Mouse (Mus musculus) frontal cortex, adult 2 months (tissue): ENCODE measurements around the gene Lce1c. TPM values are rescaled to one million over a fixed set of nuclear protein-coding genes. Genes with fewer than 3 reads are reported as not detected.

Experiments used
- DNase-seq, 2 experiments: peaks; one replicate each; pipeline ENCODE4 v3.0.0; 2022; ENCODE audit warnings: low spot score in 1 of 2; ENCODE audit errors: extremely low spot score in 1 of 2
- polyA plus RNA-seq: library from polyadenylated mRNA; depleted of rRNA; stranded (reverse); fragments of >200 nt; gene quantifications from 2 replicates; pipeline ENCODE4 v1.2.3, GENCODE M21; 2012; rRNA removed

The Lce1c gene
- not detected in 2 replicates for polyA plus RNA-seq

DNA sequence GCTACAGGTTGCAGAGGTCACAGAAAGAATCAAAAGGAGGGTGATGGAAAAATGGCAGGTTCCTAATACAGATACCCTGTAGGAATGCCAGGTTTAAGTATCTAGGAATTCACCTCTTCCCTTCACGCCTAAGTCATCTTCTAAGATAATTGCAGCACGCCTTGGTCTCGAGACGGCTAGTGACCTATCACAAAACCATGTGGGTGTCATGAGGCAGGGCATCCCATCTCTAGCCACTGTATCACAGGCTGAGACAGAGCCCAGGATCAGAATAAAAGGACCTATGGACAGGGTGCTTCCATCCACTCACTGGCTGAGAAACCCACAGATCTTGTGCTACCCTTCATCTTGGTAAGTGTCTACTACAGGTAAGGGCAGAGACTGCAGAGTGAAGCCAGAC is at the start of gene Lce1c:
Gene Lce1c (plus strand): TSS at position 301 of the 400 bp plus-strand sequence.
- no peak for DNase-seq

DNA sequence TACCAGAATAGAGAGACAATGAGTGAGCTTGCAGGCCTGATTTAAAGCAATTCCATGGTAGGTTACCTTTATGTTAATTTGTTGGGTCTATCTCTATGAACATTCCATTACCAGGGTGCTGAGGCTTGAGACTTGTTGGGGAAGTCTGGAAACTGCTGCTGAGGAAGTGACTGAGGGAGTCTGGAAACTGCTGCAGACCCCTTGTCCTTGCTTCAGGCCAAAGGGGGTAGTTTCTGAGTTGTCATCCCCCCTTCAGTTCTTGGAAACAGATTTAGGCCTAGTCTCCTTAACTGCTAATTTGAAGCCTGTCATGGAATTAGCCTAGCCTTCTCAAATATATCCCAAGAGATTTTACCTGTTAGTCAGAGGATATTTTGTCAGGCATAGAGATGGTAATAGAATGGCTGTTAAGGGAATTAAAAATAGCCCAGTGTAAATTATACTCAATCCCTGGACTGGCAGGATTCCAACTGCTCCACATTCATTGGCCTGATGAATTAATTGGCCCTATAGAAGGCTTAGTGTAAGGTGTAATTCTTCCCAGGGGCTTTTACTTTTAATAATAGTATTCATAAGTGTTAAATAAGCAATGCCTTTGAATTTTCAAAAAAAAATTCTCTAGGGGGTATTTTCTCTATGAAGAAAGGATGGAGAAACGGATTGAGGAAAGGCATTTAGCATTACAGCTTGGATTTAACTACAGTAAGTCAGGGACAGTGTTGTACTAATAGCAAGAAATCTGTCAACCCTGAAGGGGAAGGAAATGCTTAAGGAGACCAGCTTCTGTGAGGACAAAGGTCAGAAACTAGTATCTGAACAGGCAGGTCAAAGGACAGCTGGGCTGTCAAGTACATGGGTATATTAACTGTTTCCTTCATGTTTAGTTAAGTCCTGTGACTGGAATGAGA is 41.0 kb upstream of the Lce1c start:
- no peak for DNase-seq

DNA sequence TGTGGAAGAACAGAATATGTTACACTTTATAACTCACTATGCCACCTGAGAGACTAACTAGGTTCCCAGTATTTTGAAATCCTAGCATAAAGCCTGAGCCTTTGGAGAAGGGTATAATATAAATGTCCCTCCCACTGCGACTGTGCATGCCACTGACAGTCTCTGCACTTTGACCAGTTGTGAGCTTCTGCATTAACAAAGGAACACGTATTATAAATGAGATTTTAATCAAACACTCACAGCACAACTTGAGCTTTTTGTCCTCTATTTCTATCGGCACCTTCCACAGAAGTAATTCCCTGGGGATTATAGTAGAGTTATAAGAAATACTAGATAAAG is 40.4 kb upstream of the Lce1c start:
- no peak for DNase-seq

DNA sequence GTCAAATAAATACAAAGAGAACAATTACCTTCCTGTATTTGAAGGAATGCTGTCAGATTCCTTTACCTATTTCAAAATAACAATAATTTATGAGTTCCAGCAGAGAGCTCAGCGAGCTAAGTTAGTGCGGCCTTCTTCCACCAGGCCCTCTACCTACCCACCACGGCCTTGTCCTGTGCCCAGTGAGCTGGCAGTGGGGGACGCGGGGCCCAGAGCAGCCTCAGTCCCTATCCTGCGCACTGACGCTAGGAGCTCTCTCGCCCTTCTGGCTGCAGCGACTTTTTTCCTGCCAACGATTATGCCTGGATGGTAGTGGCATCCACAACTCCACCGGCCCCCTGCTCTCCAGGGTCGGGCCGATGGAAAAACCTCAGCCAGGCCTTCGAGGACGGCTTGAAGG is 39.2 kb upstream of the Lce1c start:
- no peak for DNase-seq

GRCm38 (mm10) chr3:92648207-92648606 is 30.8 kb upstream of the Lce1c start, which contains the start of gene Lce1a1:
TSS of gene Lce1a1 (minus strand) at chr3:92648307.
- no peak for DNase-seq

- DNase-seq = no peak
These were observed 22.2 kb upstream of the Lce1c start, which contains the start of gene Lce1b for GRCm38 (mm10) chr3:92656826-92657225. TSS of gene Lce1b (minus strand) at chr3:92656926.

- no peak for DNase-seq
These were observed 8.8 kb upstream of the Lce1c start, which contains the start of gene Lce1a2 for GRCm38 (mm10) chr3:92670215-92670614. TSS of gene Lce1a2 (minus strand) at chr3:92670315.

- no peak for DNase-seq
These were observed 8.1 kb downstream of the Lce1c start, which contains the start of gene Lce1d for GRCm38 (mm10) chr3:92687110-92687509. TSS of gene Lce1d (minus strand) at chr3:92687210.

DNA sequence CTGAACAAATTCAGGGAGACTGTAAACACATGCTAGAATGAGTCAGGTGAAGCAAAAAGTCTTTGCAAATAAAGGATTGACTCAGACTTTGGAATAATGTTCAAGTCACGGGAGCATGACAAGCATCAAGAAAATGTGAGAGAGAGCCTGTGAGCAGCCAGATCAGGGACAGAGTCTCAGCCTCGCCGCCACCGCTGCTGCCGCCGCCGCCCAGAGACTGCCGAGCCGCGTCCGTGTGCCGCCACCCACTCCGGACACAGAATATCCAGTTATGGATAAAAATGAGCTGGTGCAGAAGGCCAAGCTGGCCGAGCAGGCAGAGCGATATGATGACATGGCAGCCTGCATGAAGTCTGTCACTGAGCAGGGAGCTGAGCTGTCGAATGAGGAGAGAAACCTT is 10.1 kb downstream of the Lce1c start:
- DNase-seq = peak in 1 of 2 experiments; percentile 2

GRCm38 (mm10) chr3:92691688-92692087 is 12.6 kb downstream of the Lce1c start:
- no peak for DNase-seq

DNA sequence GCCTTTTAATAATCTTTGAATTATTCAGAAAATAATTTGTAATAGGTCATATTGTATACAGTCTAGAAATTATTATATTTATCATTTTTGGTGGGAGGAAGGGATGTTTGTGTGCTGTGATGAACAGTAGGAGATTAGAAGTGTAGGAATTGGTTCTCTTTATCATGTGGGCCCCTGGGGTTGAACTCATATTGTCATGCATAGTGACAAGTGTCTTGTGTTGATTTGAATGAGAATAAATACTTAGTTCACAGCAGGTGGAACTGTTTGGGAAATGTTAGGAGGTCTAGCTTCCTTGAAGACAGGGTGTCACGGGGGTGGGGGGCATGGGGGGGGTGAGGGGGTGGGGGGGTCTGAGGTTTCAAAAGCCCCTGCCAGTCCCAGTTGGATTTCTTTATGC is 15.6 kb downstream of the Lce1c start:
- no peak for DNase-seq

DNA sequence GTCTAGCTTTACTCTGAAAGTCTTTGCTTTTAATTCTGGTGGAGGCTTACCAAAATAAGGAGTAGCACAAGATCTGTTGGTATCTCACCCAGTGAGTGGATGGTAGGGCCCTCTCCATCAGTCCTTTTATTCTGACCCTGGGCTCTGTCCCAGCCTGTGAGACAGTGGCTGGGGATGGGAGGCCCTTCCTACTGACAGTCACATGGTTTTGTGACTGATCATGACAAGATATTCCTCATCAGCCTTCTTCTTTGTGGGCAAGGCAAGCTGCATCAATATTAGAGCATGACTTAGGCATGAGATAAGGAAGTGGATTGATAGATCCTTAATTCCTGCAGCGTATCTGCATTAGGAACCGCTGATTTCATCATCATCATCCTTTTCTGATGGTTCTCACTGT is 29.9 kb downstream of the Lce1c start, which contains the start of gene Lce1e:
Gene Lce1e (minus strand): TSS at position 101 of the 400 bp plus-strand sequence.
- DNase-seq = no peak

- DNase-seq = no peak
These were observed 36.1 kb downstream of the Lce1c start for GRCm38 (mm10) chr3:92715122-92715521.

GRCm38 (mm10) chr3:92720250-92720649 is 41.2 kb downstream of the Lce1c start, which contains the start of gene Lce1f:
TSS of gene Lce1f (minus strand) at chr3:92720350.
- DNase-seq = no peak

GRCm38 (mm10) chr3:92722631-92723030 is 43.6 kb downstream of the Lce1c start:
- no peak for DNase-seq

Other genes starting within 250 kb of the Lce1c start
- 6.0 and 7.7 TPM in 2 replicates for gene Gm9774, start 249.8 kb upstream of the Lce1c start, polyA plus RNA-seq
- not detected in 2 replicates for gene Sprr2k, start 246.7 kb upstream of the Lce1c start, polyA plus RNA-seq
- gene Sprr1b, start 240.5 kb upstream of the Lce1c start, polyA plus RNA-seq = not detected in 2 replicates
- gene Sprr3, start 220.5 kb upstream of the Lce1c start, polyA plus RNA-seq = not detected in 2 replicates
- 0.46 and 0.70 TPM in 2 replicates for gene Sprr1a, start 193.4 kb upstream of the Lce1c start, polyA plus RNA-seq
- gene Sprr4, start 178.8 kb upstream of the Lce1c start, polyA plus RNA-seq = not detected in 2 replicates
- not detected in 2 replicates for gene 2310046K23Rik, start 144.7 kb upstream of the Lce1c start, polyA plus RNA-seq
- gene Ivl, start 105.5 kb upstream of the Lce1c start, polyA plus RNA-seq = not detected in 2 replicates
- gene Smcp, start 90.2 kb upstream of the Lce1c start, polyA plus RNA-seq = not detected in 2 replicates
- not detected in 2 replicates for gene 2210017I01Rik, start 71.8 kb upstream of the Lce1c start, polyA plus RNA-seq
- gene Lce6a, start 57.6 kb upstream of the Lce1c start, polyA plus RNA-seq = not detected in 2 replicates
- gene Lce1a1, start 30.9 kb upstream of the Lce1c start, polyA plus RNA-seq = not detected in 2 replicates
- not detected in 2 replicates for gene Lce1b, start 22.3 kb upstream of the Lce1c start, polyA plus RNA-seq
- gene Lce1a2, start 8.9 kb upstream of the Lce1c start, polyA plus RNA-seq = not detected in 2 replicates
- not detected in 2 replicates for gene Lce1d, start 8.0 kb downstream of the Lce1c start, polyA plus RNA-seq
- not detected in 2 replicates for gene Lce1e, start 29.8 kb downstream of the Lce1c start, polyA plus RNA-seq
- gene Lce1f, start 41.1 kb downstream of the Lce1c start, polyA plus RNA-seq = not detected in 2 replicates
- gene Gm38119, start 59.8 kb downstream of the Lce1c start, polyA plus RNA-seq = not detected in 2 replicates
- not detected in 2 replicates for gene Lce1g, start 73.1 kb downstream of the Lce1c start, polyA plus RNA-seq
- not detected in 2 replicates for gene Lce1h, start 85.8 kb downstream of the Lce1c start, polyA plus RNA-seq
- gene Lce1i, start 99.7 kb downstream of the Lce1c start, polyA plus RNA-seq = not detected in 2 replicates
- gene Lce1j, start 111.3 kb downstream of the Lce1c start, polyA plus RNA-seq = not detected in 2 replicates
- gene Lce1k, start 128.6 kb downstream of the Lce1c start, polyA plus RNA-seq = not detected in 2 replicates
- 0.04 TPM in 1 of 2 replicates, not detected in the other for gene Kprp, start 148.0 kb downstream of the Lce1c start, polyA plus RNA-seq
- gene Lce1l, start 172.0 kb downstream of the Lce1c start, polyA plus RNA-seq = not detected in 2 replicates
- gene 2310050C09Rik, start 191.0 kb downstream of the Lce1c start, polyA plus RNA-seq = not detected in 2 replicates
- gene Lce3a, start 247.0 kb downstream of the Lce1c start, polyA plus RNA-seq = not detected in 2 replicates